Mouse (Mus musculus) retina, embryonic 14.5 days (tissue): ENCODE data around the gene Cela1.

Experiments used
- DNase-seq: peaks from one replicate; pipeline ENCODE4 v3.0.0-alpha.2; 2015; ENCODE audit warnings: low spot score

Cela1 gene

DNA sequence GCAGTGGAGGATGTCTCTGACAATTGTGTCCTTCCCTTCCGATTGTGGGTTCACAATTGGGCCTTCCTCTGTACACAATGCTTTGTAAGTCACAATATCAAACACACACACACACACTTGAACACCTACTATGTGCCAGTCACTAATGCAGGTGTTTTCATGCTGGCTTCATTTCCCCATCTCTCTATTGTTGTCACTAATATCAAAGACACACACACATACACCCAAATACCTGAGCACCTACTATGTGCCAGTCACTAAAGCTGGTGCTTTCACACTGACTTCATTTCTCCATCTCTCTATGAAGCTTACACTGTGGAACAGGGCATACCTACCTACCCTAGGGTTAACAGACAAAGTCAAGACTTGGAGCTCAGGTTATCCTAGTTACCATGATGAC lies 17.7 kb upstream of the Cela1 start:
- no peak for DNase-seq

DNA sequence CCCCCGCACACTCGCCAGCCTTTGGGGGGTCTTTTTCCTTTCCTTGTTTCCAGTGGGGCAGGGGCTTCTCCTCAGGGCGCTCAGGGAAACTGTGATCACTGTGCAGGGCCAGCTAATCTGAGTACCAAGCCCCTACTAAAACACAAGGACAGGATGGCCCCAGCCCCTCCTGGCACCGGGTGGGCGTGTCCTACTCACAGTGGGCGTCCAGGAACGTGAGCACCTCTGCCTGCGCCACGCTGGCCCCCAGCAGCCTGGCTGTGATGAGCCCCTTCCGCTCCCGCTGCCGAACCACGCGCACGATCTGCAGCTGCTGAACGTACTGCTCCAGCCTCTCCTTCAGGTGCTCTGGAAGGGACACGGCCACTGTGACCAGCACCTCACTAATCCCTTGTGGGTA lies 16.2 kb upstream of the Cela1 start:
- DNase-seq = no peak

DNA sequence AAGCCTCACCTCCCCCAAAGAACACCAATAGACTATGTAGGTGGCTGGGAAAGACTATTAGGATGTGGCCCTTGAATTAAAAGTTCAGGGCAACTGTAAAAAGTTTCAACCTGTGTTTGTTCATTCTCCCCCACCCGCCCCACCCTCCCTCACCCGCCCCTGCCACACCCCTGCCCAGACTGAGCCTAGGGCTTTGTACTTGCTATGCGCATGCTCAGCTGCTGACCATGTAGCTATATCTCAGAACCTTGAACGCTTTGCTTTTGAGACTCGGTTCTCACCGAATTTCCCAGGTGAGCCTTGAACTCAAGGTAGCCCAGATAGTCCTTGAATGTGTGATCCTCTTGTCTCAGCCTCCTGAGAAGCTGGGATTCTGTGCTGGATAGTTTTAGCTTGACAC lies 14.1 kb upstream of the Cela1 start:
- no peak for DNase-seq

DNA sequence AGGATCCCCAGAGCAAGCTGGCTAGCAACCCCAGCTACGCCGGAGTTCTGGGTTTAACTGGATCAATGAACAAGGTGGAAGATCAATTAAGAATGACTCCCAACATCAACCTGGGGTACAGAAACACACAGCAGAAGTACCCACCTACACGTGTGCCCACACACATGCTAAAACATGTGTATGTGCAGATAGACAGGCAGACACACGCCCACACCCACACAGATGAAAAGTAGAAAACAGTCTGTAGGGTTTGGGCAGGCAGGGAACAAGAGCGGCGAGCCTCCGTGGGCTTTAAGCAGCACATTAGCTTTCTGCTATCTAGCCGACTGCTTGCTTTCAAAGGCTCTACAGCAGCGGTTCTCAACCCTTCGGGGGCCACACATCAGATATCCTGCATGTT lies 13.4 kb upstream of the Cela1 start:
- DNase-seq = no peak

DNA sequence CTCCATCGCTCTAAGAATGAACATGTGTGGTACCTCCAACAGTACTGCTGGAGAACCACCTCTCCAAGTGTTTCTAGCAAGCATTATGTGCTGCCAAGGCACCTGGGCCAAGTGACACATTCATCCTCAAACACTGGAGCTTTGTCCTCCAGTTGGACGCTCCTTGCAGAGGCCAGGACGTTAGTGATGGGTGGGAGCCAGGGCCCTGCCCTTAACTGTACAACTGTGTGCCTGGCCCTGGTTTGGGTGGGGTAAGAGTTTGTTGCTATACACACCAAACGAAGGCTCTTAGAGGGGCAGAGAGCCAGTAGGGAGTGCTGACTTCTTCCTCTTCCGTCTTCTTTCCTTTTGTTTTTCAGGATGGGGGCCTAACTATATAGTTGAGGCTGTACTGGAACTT lies 12.7 kb upstream of the Cela1 start:
- no peak for DNase-seq

DNA sequence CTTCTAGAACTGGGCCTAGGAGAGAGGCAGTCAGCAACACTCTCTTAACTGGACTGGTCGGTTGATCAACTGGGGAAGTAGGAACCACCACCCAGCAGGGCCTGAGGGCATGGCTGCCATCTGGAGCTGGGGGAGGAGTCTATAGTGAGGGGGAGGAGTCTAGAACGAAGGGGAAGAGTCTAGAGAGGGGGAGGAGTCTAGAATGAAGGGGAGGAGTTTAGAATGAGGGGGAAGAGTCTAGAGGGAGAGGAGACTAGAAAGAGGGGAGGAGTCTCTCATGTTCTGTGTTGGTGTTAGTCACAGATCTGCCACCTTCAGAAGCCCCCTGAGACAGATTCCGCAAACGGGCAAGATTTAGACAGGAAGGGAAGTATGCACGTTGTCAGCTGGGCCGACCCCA lies 11.7 kb upstream of the Cela1 start:
- DNase-seq = no peak

DNA sequence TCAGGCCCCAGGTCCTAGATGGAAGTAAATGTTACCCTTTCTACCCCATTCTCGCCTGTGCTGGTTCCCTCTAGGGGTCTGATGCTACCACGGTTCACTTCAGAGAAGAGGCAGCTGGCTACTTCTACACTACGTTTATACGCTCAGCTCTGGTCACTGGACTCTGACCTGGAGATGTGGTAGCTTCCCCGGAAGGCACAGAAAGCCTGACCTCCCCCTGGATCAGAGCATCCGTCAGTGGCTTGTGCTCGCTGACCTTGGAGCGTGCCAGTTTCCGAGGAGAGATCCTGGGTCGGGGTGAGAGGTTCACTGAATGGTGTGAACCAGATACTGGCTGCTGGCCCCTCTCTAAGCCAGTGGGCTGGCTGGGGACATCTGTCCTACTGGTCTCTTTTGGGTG lies 10.4 kb upstream of the Cela1 start:
- no peak for DNase-seq

DNA sequence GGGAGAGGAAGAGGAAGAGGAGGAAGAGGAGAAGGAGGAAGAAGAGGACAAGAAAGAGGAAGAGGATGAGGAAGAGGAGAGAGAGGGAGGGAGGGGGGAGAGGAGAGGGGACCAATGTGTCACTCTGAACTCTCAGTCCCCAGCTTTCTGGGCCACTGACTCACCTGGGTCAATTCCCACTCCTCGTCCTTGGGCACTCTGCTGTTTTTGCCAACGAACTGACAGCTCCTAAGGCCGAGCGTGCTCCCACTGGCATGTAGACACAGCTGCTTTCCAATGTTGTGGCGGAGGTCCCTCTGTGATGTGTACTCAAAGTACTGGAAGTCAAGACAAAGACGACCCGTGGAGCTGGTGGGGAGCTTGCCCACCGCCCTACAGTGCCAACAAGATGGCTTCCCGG lies 6.7 kb upstream of the Cela1 start:
- no peak for DNase-seq

DNA sequence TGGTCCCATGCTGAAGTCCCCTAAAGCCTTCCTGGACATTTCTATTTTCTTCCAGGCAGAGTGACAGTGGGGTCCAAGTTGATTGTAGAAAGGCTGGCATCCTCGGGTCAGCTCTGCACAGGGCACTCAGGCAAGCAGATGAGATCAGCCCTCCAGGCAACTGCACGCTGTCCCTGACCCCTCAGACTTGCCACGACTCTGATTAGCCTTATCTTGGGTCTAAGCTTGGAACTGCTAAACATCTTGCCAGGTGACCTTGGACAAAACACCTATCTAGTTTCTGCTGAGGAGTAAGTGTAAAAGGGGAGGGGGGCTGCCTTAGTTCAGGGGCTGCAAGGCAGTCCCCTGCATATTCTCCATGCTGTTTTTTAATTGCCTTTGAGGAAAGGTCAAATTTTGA lies 4.3 kb upstream of the Cela1 start:
- DNase-seq = no peak

DNA sequence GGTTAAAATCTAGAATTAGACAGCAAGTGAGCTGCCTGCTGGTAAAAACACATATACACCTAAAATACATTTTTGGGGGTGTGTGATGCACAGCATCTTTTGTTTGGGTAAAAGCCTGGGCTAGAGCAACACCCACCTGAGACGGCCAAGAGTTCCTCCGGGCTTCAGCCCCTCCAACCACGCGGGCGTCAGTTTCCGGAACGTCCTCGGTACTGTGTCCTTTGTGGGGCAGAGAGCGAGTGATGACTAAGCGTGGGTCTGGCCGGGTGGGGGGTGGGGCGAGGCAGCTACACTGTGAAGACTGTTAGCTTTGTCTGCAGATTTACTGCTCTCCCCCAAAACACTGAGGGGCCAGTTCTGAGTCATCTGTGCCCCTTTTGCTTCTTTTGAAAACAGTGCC lies 732 bp downstream of the Cela1 start:
- no peak for DNase-seq

DNA sequence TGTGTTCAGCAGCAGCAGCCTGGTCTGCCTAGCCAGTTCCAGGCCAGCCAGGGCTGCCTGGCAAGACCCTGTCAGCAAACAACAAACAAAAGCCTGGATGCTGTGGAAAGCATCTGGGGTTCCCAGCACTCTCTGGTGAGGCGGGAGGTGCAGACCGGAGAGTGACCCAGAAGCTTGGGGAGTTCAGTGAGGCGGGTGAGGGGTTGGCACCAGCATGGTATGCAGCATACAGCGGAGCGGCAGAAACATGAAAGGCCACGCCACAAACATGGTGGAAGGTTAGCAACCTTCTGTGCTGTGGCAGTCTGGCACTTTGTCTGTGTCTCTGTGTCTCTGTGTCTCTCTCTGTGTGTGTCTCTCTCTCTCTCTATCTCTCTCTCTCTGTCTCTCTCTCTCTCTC lies 1.3 kb downstream of the Cela1 start:
- DNase-seq = no peak

DNA sequence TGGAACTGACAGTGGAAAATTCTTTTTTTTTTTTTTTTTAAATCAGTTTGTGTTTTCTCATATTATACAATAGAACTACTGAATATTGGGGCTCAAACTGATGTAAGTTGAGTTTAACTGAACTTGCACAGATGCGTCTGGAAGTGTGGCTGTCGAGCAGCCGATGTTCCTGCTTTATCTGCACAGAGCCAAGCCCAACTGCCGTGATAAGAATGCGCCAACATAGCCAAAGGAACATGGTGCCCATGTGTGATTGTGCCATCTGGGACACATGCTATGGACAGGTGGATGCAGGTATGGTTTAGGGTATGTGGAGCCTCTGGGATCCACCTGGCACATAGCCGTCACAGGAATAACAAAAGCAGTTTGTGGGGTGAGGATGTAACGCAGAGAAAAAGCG lies 1.9 kb downstream of the Cela1 start:
- DNase-seq = no peak

DNA sequence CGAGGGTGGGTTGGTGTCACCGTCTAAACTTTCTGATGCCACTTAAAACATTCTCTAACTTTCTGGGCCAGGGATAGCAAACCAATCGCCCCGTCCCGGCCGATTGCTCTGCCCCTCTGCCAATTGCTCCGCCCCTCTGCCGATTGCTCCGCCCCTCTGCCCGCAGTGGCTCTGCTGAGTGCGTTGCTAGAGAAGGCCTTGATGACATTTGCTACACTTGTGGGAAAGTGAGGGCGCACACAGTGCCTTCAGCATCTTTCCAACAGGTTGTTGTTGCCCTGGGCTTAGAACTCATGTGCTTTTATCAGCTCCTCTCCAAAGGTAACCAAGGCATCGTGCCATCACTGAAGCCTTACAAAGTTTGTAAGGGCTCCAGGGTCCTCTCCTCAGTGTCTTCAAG lies 2.5 kb downstream of the Cela1 start:
- no peak for DNase-seq

DNA sequence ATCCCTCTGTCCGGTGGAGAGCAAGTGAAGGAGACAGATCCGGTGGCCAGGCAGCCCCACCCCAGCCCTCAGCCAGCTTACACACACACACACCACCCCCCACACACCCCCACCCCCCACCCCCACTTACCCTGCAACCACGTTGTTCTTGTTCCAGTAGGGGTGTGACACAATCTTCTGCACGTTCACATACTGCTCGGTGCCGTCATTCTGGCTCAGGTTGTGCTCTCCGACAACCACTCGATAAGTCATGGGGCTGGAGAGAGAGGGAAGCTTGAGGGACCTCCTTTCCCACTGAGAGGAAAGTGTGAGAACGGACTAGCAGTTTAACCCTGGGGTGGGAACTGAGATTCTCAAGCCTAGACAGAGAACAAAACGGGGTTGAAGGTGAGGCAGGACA lies 3.3 kb downstream of the Cela1 start:
- DNase-seq = no peak

DNA sequence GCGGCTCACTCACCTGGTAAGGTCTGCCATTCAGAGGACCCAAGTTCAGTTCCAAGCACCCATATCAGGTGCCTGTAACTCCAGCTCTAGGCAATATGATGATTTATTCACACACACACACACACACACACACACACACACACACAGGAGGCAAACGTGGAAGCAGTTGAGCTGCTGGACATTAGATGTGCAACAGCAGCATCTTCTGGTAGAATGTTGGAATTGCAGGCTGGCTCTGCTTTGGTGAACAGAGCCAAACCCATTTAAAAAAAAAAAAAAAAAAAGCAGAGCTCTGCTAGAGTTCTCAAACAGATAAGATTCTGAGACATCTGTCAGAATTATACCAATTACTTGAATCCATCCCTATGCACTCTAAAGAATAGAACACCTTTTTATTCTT lies 4.7 kb downstream of the Cela1 start:
- peak; percentile 90 for DNase-seq

DNA sequence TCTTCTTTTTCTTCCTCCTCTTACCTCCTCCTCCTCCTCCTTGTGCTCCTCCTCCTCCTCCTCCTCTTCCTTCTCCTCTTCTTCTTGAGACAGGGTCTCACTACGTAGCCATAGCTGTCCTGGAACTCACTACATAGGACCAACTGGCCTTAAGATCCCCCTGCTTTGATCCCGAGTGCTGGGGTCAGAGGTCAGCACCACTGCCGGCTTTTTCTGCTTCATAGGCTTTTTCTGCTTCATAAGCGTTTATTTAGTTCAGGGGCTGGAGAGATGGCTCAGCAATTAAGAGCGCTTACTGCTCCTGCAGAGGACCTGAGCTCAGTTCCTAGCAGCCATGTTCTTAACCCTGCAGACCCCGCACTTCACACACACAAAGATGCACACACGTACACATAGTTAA lies 6.0 kb downstream of the Cela1 start:
- peak; percentile 49 for DNase-seq

DNA sequence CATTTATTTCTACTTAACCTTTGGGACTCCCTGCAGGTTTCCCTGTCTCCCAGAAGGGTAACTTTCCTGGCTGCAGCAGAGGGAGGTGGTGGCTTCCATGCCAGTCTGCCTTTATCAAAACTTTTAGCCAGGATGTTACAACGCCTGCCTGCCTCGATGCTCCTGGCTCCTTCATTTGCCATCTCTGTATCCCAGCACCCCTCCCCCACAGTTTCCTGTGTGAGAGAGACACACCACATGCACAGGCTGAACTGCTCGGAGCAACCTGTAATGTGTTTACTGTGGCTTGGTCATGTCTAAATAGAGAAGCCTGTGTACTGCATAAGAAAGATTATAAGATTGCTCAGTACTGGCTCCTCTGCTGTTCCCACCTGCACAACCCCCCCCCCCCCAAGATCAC lies 7.3 kb downstream of the Cela1 start:
- DNase-seq = no peak

DNA sequence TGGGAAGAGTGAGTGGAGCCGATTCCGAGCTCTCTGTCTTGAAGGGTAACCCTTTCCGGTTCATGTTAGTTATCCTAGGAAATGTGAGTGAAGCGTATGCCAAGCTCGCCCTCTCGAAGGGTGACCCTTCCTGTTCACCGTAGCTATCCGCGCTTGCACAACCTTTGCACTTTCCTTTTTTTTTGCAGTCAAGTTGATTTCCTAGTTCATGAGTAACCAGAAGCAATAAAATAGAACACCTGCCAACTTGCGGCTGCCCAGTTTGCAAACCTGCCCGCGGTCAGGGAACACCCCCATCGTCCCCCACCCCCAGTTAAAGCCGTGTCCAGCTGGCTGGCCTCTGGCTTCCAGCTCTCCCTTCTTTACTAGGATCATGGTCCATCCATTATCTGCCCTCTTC lies 8.7 kb downstream of the Cela1 start:
- DNase-seq = no peak

DNA sequence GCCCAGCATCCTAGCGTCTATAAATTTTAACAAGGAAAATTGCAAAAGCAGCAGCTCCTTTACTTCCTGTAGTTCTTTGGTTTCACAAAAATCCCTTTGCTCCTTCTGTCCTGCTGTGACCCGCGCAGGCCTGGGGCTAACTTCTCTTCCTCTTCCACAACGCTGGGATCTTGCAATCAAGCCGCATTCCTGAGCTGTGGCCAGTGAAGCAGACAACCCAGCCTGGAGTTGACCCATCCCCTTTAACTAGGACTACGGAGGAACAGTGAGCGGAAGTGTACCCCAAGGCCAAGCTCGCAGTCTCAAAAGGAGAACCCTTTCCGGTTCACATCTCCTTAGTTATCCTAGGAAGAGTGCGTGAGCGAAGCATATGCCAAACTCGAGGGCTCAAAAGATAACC lies 9.1 kb downstream of the Cela1 start:
- no peak for DNase-seq

DNA sequence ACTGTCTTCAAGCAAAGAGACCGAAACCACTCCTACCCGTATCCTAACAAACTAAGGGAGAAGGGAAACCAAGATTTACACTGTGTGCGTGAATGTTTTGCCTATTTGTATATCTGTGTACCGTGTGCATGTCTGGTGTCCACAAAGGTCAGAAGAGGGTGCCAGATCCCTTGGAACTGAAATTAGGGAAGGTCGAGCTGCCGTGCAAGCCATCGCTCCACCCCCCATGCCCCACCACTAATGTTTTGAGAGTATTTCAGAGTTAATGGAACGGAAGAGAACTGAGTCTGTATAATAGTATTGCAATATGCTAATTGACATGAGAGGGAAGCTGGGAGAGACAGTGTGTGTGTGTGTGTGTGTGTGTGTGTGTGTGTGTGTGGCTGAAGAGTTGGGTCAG lies 10.0 kb downstream of the Cela1 start:
- no peak for DNase-seq

DNA sequence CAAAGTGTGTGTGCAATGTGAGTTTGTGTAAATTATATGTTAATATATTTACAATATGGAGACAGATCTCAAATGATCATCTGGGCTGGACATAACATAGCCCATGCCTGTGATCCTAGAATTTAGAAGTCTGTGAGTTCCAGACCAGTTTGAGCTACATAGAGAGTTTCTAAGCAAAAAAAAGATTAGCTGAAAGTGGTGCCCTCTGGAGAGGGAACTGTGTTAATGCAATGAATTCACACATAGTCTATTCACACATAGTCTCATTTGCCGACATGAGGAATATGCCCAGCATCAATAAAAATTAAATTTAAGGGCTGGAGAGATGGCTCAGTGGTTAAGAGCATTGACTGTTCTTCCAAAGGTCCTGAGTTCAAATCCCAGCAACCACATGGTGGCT lies 11.2 kb downstream of the Cela1 start:
- no peak for DNase-seq

DNA sequence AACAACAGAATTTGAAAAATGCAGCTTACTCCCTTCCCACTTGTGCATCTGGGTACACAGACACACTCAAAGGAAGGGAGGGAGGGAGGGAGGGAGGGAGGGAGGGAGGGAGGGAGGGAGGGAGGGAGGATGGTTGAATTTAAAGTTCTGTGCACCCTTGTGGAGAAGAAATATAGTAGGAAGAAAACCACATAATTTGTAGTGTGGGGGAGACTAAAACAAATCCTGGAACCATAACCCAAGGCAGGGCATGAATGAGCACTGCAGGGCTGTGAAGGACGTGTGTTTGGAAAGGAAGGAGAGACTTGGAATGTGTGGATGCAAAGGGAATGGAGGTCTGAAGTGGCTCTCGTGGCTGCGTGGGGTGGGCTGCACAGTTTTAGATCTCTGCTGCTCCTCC lies 12.2 kb downstream of the Cela1 start:
- no peak for DNase-seq

DNA sequence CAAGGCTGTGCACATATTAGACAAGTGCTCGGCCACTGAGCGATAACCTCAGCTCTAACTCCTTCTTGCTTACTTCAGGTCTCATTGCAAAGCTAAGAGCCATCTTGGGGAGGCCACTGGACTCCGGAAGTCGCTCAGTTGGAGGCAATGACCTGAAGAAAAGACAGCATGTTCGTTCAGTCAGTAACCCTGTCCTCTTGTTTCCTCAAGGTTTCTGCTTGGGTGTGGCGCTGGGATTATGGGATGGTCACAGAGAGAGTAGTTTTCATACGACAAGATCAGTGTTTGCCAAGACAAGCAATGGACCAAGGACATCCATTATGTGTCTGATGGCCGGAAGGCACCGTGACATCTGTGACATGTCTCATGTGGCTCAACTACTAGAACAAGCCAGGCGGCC lies 13.2 kb downstream of the Cela1 start:
- DNase-seq = no peak

DNA sequence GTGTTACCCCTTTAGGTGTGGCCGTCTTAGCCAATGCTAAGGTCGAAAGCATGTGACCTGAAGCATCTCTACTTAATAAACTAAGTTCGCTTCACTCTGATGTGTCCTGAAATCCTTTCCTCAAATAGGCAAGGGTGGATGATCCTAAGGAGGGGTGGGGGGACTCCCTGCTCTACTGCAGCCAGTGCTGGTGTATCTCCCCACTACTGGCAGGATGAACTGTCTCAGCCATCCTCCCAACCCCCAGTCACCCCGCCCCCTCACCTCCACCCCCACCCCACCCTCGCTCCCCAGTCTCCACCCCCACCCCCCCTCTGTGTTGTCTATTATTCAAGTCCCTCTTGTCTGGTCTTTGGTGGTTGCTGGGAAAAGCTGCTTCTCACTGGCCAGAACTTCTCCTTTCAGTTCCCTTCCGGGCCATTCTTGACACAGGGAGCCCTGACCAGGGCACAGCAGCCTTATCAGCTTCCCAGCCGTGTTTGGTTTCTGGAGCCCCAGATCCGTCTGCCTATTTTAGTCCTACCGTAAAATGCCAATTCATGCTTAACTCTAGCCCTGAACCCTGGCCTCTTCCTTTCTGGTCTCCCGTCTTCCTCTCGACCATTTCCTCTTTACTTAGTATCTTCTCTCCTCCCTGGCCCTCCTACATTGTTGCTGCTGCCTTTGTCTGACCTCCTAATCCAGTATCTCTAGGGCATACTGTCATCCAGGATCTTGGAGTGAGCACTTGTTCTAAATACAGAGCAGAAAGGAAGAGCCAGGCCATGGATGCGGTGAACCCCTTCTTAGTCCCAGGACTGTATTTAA lies 13.9 kb downstream of the Cela1 start:
- no peak for DNase-seq

DNA sequence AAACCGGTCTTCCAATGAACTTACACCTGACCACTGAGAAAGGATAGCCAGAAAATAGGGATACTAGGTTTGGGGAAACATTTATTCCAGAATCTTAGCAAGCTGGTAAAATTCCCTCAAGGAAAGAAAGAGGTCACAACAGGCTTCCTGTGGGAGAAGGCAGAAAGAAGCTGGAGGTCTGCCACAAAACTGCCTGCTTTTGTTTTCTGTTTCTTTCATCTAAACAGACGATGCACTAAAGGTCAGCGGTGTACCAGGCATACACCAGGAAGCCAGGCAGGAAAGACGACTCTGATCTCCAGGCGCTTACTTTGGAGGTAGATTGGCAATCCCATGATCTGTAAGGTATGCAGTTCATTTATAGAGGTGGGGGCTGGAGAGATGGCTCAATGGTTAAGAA lies 16.9 kb downstream of the Cela1 start:
- no peak for DNase-seq
